Mouse (Mus musculus): ENCODE measurements around the gene Arhgef1.

Gene Arhgef1

DNA sequence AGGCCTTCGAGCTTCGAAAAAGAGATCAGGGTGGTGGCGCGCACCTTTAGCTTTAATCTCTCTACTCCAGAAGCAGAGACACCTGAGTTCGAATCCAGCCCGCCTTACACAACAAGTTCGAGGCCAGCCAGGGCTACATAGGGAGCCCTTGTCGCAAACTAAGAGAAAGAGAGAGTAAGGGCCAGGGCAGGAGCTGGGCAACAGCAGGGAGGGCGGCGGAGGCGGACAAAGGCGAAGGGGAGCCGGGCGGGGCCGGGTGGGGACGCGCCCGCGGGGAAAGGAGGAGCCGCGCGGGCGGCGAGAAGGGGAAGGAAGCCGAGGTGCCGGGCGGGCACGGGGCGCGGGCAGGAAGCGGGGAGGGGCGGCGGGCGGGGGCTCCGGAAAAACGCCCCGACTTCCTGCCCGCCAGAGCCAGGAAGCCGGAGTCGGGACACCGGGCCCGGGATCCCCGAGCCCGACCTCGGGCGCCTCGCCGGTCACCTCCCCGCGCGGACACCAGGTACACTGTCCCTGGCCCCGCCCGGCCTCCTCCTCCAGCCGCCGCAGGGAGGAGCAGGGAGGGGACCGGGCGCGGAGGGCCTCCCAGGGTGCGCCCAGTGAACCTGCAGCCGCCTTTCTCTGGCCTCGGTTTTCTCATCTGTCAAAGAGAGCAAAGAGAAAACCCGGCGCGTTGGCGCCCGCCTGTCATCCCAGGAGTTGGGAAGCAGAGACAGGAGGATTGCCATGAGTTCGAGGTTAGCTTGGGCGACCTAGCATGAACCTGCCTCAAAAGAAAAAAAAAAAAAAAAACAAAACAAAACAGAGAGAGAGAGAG lies at the start of gene Arhgef1:
Arhgef1 (plus strand) TSS at position 283 of the 814 bp plus-strand sequence.
- DNase-seq (ENCODE audit: low spot score in 2 of 2), result peak in 1 of 2 experiments; percentile 34

DNA sequence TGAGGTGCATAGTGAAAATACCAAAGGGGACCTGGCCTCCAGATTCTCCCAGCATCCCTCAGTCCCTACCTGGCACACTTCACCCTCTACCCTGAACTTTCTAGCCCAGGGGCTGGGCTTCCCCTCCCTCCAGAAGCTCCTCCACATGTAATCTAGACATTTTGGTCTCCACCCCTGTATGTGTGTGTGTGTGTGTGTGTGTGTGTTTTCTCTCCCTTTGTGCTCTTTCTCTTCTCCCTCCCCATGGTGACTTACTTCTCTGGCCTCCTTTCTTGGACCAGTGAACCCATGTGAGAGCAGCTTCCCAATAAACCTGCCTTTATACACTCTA lies 49.5 kb upstream of the Arhgef1 start:
- DNase-seq (ENCODE audit: low spot score in 2 of 2), result no peak

DNA sequence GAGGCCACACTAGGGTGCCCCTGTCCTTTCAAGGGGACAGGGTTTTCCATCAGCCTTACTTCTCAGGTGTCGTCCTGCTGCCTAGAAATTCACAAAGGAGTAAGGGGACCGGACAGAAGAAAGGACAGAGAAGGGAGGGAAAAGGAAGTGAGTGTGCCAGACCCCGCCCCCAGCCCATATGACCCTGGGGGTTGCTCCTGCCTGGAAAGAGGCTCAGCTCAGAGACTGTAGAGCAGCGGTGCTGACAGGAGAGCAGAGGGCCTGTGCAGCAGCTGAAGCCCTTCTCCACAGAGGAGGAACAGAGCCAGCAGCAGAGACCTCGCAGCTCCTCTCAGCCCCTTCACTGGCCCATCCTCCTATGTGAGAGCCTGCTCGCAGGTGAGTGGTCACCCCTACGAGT lies 49.0 kb upstream of the Arhgef1 start:
- DNase-seq (ENCODE audit: low spot score in 2 of 2), result no peak

DNA sequence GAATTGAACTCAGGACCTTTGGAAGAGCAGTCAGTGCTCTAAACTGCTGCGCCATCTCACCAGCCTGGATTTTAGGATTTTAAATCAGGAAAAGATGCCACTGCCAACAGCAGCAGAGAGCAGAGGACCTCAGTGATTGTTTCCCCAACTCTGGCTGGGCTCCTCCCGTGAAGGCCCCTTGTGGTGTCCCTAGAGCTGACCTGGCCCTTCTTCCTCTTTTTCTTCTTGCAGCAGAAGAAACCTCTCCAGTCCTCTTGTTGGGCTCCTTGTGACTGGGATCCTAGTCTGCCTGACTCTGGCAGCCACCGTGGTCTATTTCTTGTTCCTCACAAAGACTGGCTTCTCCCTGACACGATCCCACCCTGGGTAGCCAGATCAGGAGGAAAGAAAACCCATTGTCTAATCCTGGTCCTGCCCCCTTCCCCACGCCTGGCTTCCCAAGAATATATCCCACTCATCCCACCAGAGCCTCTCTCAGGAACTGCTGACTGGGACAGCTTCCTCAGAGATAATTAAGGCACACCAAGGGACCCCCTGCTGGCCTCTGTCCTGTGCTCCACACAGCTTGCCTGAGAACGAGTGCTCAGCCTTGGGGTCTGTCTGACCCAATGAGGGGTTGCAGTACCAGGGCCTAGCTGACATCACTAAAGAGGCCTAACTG lies 46.1 kb upstream of the Arhgef1 start:
- DNase-seq (ENCODE audit: low spot score in 2 of 2), result no peak

DNA sequence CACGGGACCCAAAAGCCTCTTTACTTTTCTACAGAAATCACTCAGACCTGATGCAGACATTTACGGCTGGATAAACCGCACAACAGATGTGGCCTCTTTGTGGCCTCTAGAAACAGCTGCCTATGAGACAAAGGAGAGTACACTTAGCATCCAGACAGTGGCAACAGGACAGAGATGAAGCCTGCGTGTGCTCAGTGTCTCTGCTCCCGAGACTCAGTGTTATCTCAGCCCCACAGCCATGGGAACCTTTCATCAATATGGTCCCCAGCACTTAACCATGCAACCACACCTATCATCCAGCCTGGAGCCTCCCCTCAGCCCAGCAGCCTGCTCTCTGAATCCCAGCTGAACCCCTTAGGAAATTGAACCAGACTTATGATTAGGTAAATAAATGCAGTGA lies 43.5 kb upstream of the Arhgef1 start:
- DNase-seq (ENCODE audit: low spot score in 2 of 2), result no peak

DNA sequence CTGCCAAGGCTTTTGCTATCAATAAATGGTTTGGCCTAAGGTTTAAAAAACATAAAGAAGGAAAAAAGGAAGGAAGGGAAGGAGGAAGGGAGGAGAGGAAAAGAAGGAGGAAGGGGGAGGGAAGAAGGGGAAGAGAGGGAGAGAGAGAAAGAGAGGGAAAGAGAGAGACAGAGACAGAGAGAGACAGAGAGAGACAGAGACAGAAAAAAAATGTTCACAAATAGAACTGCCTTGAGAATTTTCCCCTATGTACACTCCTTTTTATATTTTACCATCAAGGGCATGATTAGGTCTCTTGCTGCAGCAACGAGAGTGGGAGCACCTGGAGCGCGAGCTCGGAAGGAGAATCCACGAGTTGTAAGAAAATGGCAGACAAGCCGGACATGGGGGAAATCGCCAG lies 40.8 kb upstream of the Arhgef1 start, which contains the start of gene Gm9844:
Gm9844 (plus strand) TSS at position 301 of the 400 bp plus-strand sequence.
- no peak for DNase-seq (ENCODE audit: low spot score in 2 of 2)

DNA sequence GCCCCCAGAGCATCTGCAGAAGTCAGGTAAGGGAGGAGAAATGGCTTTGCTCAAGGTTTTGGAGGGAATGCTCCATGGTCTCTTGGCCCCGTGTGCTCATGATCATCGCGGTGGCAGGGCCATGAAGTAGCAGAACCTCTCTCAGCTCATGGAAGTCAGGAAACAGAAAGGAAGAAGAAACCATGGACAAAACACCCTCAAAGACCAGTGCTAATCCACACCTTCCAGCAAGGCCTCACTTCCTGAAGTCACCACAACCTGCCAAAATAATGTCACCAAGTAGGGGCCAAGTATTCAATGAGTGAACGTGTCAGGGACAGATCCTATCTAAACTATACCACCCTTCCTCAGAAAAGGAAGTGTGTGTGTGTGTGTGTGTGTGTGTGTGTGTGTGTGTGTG lies 39.9 kb upstream of the Arhgef1 start:
- no peak for DNase-seq (ENCODE audit: low spot score in 2 of 2)

DNA sequence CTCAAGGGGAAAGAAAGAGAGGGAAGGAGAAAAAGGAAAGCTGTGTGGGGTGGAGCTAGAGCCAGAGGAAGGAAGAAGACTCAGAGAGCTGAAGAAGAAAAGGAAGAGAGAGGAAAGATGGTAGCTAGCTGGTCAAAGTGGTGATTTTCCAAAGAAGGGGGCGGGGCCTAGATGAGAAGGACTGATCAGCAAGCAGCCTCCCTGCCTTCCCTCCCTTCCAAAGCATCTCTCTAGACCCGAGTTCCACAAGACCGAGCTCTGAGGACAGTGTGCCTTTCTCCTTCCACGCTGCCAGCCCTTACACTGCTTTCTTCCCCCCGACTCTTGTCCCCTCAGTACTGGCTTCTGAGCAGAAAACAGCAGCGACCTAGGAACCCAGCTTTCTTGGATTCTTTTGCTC lies 38.6 kb upstream of the Arhgef1 start:
- DNase-seq (ENCODE audit: low spot score in 2 of 2), result no peak

DNA sequence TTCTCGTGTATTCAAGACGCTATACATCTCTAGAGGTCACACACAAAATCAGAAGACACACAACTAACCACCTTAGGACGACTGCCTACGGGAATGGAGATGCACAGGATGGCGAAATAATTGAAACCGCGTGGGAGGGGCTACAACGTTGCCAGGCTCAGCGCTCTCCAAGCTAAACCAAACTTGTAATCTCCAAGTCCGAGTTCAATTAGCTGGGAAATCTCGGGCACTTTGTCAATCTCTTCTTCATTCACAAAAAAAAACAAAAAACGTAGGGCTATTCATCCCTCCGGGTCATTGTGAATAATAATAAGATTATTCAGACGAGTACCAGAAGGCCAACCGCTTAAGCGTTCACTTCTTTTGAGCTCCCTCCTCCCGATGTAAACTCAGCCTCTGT lies 33.6 kb upstream of the Arhgef1 start:
- DNase-seq (ENCODE audit: low spot score in 2 of 2), result no peak

DNA sequence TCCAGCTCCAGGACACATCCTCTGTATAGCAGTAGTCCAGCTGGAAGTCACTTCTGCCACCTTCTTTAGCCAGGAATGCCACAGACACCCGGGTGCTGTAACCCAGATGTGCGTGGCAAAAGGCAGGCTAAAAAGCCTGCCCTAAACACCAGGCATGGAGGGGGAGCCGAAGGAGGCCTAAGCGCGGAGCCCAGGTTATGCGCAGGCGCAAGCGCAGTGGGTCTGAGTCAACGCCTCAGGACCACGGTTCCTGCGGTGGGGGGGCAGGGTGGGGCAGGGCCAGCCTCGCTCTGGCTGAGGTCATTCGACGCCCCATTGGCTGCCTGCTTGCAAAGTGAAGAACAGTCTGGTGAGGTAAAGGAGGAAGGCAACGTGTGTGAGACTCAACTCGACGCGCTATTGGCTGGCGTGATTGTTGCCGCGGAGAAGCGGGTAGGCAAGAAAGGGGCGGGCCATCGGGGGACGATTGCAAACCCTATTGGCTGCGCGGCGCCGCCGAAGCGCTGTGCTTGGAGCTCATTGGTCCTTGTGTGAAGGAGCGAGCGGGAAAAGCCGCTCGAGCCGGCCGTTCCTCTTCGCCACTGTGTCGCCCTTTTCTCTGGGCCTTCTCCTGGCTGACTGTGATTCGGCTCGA lies 33.1 kb upstream of the Arhgef1 start, which contains the start of the genes Lypd4 and Dmrtc2:
Lypd4 (minus strand) TSS at position 410 of the 634 bp plus-strand sequence.
Dmrtc2 (plus strand) TSS at position 526 of the 634 bp plus-strand sequence.
- no peak for DNase-seq (ENCODE audit: low spot score in 2 of 2)

DNA sequence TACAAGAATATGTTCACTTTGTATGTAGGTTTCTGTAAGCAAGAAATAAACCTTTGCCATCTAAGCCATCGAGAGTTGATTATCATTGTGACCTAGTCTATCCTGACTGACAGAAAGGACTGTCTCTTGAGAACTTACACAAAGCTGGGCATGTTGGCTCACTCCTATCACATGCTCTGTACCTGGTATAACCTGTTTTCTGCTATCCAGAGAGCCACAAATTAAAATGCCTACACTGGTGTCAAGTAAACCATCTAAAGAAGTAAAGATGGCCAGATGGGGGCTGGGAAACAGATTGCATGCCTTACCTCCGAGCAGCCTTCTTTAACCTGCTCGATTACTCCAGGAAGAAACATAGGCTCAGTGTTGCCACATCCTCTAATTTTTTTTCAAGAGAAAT lies 25.1 kb upstream of the Arhgef1 start:
- no peak for DNase-seq (ENCODE audit: low spot score in 2 of 2)

DNA sequence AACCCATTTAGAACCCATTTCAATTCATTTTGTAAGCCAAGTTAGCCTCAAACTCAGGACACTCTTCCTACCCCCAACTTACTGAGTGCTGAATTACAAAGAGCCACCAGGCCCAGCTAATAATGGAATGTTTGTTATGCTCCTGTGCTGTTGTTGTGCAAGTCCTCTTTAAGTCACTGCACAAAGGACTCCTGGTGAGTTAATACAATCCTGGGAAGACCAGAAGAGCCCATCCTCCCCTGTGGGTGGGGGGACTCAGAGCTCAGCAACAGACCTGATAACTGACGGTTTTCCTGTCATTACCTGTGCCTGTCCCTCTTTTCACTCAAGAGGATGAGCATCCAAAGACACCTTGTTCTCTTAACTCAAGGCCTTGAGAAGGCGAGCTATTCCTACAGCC lies 23.1 kb upstream of the Arhgef1 start:
- DNase-seq (ENCODE audit: low spot score in 2 of 2), result no peak

DNA sequence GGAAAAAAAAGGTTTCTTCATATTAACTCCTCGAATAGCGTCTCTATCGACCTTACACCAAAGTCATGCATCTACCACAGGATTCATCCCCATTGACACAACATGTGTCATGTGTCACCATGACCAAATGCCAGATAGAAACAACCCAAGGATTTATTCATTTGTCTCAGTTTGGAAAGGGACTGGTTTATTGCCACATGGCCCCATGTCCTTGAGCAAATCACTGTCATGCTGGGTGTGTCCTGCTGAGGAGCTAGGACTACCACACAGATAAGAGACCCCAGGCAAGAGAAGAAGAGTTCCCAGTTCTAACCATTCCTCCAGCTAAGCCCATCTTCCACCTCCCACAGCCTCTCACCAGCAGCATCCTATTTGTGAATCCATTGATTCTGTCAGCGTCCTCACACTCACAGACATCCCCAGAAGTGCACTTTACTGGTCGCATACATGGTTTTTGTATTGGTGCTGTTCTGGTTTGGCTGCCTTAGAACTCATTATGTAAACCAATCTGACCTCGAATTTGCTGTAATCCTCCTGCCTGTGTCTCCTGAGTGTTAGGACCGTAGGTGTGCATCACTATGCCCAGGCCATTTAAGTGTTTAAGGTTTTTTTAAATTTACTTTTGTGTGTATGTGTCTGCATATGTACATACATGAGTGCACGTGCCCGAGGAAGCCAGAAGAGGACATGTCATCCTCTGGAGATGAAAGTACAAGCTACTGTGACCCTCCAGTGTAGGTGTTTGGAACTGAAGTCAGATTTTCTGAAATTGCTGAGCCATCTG lies 20.1 kb upstream of the Arhgef1 start:
- DNase-seq (ENCODE audit: low spot score in 2 of 2), result no peak

DNA sequence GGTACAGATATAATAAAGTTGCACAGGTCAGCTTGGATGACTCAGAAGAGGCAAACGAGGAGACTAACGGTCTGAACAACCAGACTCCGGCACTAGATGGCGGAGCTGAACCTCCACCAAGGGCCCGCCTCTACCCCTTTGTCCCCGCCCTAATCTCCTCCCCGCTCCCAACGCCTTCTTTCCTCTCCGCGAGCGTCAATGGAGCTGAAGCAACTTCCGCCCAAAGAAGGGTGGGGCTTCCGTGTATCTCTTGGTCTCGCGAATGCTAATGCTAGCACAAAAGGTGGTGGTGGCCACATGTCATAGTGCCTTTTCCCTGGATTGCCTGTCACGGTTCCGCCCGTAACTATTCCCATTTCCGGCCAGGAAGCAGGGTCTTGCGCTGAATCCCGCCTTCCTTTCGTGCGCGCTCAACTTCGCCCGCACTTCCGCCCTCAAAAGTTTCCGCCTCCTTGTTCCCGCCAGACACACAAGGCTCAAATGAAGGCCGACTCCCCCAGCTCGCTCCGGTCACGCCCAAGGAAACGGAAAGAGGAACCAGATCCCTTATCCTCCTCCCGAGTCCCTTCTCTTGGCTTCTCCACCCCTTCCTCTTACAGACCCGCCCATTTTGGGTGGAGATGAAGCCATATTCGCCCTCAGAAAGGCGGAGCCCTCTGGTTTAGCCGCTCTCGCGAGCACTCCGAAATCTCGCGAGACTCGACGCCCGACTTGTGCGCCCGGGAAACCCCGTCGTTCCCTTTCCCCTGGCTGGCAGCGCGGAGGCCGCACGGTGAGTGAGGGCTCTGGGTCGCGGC lies 18.6 kb upstream of the Arhgef1 start, which contains the start of gene Rps19:
Rps19 (plus strand) TSS at position 476 of the 797 bp plus-strand sequence.
- DNase-seq (ENCODE audit: low spot score in 2 of 2), result peak; percentile 98 to 99

DNA sequence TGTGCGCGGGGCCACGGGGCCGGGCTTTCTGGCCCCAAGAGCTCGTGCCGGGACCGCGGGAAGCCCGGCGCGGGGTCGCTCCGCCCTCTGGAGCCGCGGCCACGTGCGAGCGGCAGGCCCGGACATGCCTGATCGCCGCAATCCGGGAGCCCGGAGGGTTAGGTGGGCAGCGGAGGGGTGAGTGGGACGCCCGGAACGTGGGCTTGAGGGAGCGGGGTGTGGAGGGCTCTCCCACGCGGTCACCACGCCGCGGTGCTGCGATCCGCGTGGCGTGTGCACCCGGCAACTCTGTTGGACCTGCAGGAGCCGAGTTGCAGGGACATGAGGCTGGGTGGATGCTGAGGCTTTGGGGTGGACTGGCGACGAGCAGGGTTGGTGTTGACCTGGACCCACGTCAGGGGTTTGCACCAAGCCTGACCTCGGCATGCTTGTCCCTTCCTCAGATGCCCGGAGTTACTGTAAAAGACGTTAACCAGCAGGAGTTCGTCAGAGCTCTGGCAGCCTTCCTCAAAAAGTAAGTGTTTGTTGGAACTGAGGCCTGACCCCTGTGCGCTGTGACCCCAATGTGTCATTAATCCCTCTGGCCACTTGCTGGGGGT lies 17.9 kb upstream of the Arhgef1 start:
- DNase-seq (ENCODE audit: low spot score in 2 of 2), result no peak

DNA sequence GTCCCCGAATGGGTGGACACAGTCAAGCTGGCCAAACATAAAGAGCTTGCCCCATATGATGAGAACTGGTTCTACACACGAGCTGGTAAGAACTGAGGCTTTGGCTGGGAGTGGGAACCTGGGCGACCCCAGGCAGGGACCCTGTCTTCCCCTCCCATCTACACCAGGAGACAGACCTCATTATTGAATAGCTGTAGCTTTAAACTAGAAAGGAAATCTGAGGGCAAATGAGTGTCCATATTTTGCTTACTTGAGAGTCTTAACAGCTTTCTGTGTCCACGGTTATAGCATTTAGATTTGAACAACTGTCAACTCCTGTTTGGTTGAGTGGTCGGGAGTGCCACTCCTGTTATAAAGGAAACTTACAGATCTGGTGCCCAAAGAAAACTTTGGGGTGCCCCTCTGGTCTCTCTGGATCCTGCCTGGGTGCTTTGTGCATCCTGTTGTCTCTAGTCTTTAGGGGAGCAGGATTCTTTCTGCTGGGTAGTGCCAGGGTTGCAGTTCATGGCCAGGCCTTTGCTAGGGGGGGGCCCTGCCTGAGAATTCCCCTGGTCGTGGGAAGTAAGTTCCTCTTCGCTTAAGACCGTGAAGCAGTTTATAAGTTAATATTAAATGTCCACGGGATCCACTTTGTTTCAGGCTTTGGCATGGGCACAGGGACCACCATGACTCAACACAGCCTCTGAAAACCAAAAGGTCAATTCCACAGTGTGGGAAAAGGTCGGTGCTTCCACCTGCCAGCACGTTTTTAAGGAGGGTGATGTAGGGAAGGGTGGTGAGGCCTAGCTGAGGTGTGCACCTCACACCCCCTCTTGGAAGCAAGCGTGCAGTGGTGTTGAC lies 17.0 kb upstream of the Arhgef1 start:
- DNase-seq (ENCODE audit: low spot score in 2 of 2), result no peak

DNA sequence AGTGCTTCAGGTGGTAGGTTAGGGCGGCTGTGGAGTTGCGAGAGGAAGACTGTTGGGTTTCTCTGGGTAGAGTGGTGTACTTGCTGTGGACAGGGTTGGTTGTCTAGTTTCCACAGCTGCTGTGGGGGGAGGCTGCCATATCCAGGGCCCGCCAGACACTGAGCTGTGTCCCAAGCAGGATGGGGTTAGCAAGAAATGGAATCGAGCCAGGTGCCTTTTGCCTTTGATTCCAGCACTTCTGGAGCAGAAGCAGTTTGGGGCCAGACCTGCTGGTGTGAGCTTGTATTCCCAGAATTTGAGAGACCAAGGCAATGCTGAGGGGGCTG lies 16.4 kb upstream of the Arhgef1 start:
- no peak for DNase-seq (ENCODE audit: low spot score in 2 of 2)

DNA sequence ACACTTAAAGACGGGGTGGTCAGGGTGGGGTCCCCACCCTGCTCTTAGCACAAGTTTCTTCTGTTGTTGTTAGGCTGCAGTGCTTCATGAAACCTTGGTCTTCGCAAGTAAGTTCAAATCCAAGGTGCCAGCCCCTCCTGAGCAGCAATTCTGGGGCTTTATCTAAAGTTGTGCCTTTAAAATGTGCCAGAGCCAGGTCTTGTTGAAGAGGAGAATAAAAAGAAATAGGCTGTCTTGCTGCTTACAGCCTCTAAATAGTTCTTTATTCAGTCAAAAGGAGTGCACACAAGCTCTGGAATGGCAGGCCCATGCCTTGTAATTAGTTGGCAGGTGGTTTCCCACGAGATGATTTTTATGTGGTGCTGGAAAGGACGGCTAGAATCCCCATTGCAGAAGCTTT lies 15.6 kb upstream of the Arhgef1 start:
- no peak for DNase-seq (ENCODE audit: low spot score in 2 of 2)

DNA sequence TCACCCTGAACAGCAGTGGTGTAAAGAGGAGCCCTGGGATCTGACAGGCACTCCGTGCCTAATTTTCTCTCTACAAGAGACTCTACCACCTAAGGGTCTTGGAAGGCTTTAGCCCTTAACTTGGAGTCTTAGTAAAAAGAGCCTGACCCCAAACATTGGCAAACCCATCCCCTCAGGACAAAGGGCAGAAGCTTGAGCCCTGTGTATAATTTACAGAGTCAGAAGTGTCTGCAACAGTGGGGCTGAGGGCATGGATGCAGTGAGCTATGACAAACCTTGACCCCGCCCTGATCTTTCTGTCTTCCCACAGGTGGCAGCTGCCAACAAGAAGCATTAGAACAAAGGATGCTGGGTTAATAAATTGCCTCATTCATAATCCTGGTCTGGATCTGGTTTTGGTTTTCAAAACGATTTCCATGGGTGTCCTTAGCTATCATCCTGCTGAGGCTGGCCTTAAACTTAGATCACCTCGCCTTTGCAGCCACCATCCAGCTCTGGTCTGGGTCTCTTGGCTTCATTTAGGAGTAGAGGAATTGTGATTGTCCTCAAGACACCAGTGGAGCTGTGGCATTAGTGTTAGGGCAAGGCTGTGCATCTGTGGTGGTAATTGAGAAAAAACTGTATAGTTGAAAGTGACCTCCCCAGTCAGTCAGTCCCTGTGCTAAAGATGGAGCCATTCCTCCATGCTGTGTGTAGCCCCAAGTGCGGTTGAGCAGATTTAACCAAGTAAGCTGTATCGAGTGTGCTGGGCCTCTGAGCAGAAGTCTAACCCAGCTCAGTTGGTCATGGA lies 13.1 kb upstream of the Arhgef1 start:
- DNase-seq (ENCODE audit: low spot score in 2 of 2), result no peak

Measured in left cerebral cortex, adult 9 months (tissue).